Mouse (Mus musculus): ENCODE results near the gene Fgf11.

DNA sequence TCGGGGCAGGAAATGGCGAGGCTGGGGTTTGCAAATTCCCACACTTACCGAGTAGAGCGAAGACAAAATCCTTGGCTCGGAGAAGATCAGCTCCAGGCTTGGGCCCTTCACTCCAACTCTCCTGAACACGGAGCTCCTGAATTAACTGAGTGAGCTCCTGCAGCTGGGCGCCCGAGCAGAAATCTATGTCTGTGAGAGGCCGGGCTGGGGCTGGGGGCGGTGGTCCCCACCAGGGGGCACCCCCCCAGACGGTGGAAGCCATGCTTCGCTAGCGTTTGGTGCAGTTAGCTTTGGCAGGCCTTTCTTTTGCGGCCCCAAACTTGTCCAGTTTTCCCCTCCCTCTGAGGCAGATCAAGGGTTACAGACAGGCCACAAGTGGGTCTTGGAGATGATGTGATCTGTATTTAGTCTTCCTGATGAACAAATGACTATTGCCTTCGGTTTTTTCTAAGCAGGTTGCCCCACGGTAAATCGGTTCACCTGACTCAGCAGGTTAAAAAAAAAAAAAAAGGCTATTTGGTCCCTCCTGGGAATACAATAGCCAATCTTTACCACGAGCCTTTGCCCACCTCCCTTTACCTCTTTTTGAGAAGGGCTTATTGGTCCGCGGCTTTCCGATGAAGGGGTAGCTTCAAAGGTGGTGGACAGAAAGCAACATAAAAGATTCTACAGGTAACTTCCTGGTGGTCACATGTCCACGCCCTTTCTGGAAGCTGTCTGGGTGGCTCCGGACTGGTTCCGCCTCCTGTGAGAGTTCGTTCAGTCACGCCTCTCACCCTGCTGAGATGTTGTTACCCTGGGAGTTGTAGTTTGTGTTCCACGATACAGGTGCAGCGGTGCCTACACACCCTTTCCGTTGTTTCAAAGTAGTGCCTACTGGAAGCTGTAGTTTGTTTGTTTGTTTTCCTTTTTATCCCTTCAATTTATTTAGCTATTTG lies 3.6 kb upstream of the Fgf11 start, which contains the start of gene Tmem102:
- no peak for TF ChIP-seq CTCF (IDR thresholded peaks at IDR 0.05; ENCODE audit: insufficient read depth, low read depth, low read length)
- no peak for TF ChIP-seq POLR2A (IDR thresholded peaks at IDR 0.05; ENCODE audit: insufficient read depth, low read depth, low read length)
